Mouse (Mus musculus) cerebellum, adult 2 months (tissue): ENCODE measurements around the gene Camk1g. TPM values are rescaled to one million over a fixed set of nuclear protein-coding genes. Genes with fewer than 3 reads are reported as not detected.

Source experiments
- DNase-seq, 2 experiments: peaks; one replicate each; pipeline ENCODE4 v3.0.0; 2021
- H3K27ac ChIP-seq: fragments of 200-500 bp; 2 replicates; pipeline ENCODE4 v1.5.1; 2012; ENCODE audit warnings: low read length, control low read depth, inconsistent platforms; ENCODE audit not compliant: insufficient read depth
- H3K27me3 ChIP-seq: fragments of 200-500 bp; 2 replicates; pipeline ENCODE4 v1.6.1; 2012; ENCODE audit warnings: inconsistent platforms, mild to moderate bottlenecking, low read length, moderate library complexity; ENCODE audit not compliant: control insufficient read depth, insufficient read depth
- H3K4me1 ChIP-seq: fragments of 200-500 bp; 2 replicates; pipeline ENCODE4 v1.6.1; 2011; ENCODE audit warnings: low read length; ENCODE audit not compliant: control insufficient read depth, insufficient read depth
- H3K4me3 ChIP-seq: fragments of 200-500 bp; replicated peaks from 2 replicates; pipeline ENCODE3; 2011; ENCODE audit warnings: mild to moderate bottlenecking, low read depth, low read length, control low read depth; ENCODE audit not compliant: insufficient read depth
- CTCF ChIP-seq: fragments of 200-500 bp; IDR thresholded peaks from 2 replicates; pipeline ENCODE4 v1.5.1; 2011; ENCODE audit warnings: low read depth, mild to moderate bottlenecking, control low read depth, low read length, moderate library complexity, borderline replicate concordance; ENCODE audit not compliant: insufficient read depth
- POLR2A ChIP-seq: fragments of 200-500 bp; IDR thresholded peaks from 2 replicates; pipeline ENCODE4 v1.6.1; 2011; ENCODE audit warnings: low read length, control low read depth, borderline replicate concordance; ENCODE audit not compliant: insufficient read depth
- WGBS: fragments of 180-500 bp; shearing (Covaris S2); methylation state at CpG from one replicate; pipeline ENCODE4 v1.1.7; 2018; 5-methylcytosine and 5-hydroxymethylcytosine counted together
- polyA plus RNA-seq: library from polyadenylated mRNA; depleted of rRNA; stranded (reverse); fragments of >200 nt; gene quantifications from 2 replicates; pipeline ENCODE4 v1.2.3, GENCODE M21; 2012

Camk1g gene
- polyA plus RNA-seq, 1 experiment: 23.4 TPM

DNA sequence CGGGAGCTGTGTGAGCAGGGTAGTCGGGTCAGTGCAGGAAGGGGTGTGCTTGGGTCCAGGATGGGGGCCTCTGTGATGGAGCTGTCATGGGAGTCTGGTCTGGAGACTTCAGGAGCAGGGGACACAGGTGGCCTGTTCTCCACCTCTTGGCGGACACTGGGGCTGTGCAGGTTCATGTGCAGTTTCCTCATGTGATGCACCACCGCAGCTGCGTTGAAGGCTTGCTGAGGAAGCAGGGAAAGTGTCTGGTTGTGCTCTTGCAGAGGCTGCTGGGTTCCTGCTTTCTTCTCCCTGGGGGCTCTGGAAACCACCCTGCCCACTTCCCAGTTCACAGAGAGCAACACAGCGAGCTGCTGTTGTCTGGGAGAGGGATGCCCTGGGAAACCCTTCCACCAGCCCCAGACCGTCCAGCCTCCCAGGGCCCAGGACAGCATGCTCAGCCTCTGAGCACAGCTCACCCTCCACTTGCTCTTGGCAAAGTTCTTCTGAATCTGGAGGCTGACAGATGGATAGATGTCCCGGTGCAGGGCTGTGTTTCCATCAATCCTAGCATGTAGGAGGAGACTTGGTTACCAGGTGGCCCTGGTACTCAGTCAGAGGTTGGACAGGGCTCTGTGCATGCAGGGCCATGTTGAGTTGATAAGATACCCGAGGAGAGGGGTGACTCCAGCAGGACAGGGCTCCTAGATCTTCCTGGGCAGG, 21.7 kb downstream of the Camk1g start:
- 61% methylated on average over 9 of the region's 9 CpGs for WGBS
- Histone ChIP-seq H3K4me3 (no peak overlapping the region), H3K27ac (0 out of 2 replicates have a peak overlapping the region, but pooled peaks have one; percentile 15), H3K4me1 (peaks cover 37% of the 10 kb centered on the region), H3K27me3 (no peaks in the 10 kb centered on the region)
- peak; percentile 66 to 83 for DNase-seq
- TF ChIP-seq POLR2A (no peak), CTCF (no peak)

DNA sequence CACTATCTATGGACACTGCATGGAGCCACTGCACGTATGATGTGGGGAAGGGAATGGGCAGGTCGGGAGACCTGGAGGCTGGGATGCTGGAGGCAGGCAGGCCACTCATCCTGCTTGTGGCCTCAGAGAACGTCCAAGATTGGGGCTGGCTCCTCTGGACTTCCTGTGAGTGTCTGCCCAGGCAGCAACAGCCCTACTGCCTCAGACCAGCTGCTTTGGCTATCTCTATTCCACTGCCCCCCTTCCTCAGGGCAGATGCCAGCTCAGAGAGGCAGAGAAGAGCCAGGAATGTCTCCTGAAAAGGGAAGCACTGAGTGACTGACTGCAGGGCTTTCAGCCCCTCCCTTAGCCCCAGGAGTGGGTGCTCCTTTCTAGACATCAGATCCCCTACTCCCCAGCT, 23.2 kb downstream of the Camk1g start:
- 67% methylated on average over 3 of the region's 3 CpGs for WGBS
- Histone ChIP-seq H3K4me3 (no peak overlapping the region), H3K27ac (no peak overlapping the region), H3K4me1 (peaks cover 49% of the 10 kb centered on the region), H3K27me3 (no peaks in the 10 kb centered on the region)
- no peak for TF ChIP-seq CTCF
- TF ChIP-seq POLR2A: no peak
- no peak for DNase-seq

DNA sequence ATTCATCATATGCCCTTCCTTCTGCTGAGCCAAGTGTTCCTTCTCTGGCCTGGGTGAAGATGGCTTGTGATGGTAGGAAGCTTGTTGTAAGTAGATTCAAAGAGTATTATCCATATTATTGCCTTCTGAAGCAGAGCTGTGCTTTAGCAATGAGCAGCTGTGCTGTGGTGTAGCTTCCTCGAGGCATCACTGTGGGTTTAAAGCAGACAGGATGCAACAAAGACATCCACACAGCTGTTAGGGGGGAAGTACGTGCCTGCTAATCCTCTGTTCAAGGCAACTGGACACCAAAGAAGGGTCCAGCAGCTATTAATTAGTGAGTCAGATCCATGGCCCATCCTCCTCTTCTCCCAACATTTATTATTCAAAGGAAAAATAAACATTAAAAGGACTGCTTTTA, 25.1 kb downstream of the Camk1g start:
- H3K4me3 ChIP-seq: no peak overlapping the region
- DNase-seq: no peak
- peaks cover 43% of the 10 kb centered on the region for H3K4me1 ChIP-seq
- no peak for TF ChIP-seq POLR2A
- no peak for TF ChIP-seq CTCF
- no peak overlapping the region for H3K27ac ChIP-seq
- no peaks in the 10 kb centered on the region for H3K27me3 ChIP-seq
- 89% methylated on average over 2 of the region's 2 CpGs for WGBS

DNA sequence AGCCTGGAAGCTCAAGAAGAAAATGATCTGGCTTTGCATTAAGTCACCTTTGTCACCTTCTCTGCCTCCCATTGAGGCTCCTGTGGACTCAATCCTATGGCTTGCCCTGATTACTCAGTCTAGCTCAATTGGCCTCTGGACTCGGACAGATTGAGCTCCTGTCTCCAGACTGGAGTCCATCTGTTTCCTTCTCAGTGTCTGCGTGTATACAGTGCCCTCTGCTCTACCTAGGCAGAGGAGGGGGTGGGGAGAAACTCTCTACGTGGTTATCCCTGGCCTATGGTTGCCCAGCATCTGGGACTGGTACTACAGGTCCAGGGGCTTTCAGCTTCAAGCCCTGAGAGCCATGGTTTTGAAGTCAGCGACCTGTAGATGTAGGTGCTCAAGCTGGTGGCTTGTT, 26.2 kb downstream of the Camk1g start:
- TF ChIP-seq CTCF (no peak), POLR2A (no peak)
- 33% methylated on average over 4 of the region's 4 CpGs for WGBS
- Histone ChIP-seq H3K4me1 (peaks cover 37% of the 10 kb centered on the region), H3K27ac (no peak overlapping the region), H3K4me3 (no peak overlapping the region), H3K27me3 (no peaks in the 10 kb centered on the region)
- peak; percentile 76 to 91 for DNase-seq

DNA sequence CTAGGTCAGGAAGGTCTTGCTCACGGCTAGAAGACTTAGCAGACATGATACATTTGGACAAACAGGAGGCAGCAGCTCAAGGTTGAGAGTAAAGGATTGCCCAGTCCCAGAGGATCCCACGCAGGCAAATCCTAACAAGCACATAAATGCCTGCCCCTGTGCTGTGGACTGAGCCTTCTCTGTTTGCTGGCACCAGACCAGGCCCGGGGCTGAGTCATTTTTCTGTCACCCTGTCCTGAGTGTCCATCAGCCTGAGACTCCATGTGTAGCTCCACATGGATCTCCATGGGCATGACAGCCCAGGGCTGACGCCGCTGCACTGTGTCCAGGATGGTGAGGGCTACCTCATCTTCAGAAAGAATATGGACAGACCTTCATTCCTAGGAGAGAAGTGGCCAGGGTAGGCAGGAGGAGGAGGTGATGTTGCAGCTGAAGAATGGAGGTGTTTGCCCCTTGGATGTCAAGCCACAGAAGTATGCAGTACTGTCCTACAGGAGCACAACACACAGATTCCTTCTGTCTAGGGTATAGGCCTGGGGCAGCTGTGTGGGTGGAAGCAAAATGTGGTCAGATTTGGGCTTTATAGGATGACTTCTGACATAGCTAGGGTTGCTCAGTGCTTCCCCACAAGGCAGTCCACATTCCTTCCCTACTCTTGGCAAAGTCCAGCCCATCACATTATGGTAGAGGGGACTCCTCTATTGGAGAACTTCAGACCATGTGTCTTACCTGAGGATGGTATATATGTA, 27.7 kb downstream of the Camk1g start:
- no peak overlapping the region for H3K4me3 ChIP-seq
- 76% methylated on average over 5 of the region's 5 CpGs for WGBS
- no peak for TF ChIP-seq CTCF
- TF ChIP-seq POLR2A: no peak

DNA sequence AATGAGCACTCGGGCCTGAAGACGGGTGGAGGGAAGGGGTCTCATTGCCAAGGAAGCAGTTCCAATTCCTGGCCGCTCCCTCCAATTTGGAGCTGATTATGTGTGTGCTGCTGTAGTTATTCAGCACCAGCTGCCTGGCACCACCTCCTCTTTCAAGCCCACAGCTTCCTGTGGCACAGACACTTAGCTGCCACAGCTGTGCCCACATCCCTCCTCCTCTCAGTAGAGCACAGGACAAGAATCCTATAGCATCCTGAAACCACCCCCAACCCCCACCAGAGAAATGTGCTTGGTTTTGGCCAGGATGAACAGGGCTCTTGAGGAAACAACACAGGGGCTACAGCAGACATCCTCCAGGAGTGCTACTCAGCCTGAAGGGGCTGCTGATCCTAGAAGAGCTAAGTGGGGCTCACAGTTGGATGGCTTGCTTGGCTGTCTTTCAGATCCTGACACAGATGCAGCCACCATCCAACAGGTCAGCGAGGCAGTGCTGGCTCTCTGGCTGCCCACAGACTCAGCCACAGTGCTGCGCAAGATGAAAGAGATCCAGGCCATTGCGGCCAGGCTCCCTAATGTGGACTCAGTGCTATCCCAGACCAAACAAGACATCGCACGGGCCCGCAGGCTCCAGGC, 31.6 kb downstream of the Camk1g start:
- peak in 1 of 2 experiments; percentile 18 for DNase-seq
- peaks cover 42% of the 10 kb centered on the region for H3K4me1 ChIP-seq
- 70% methylated on average over 9 of the region's 9 CpGs for WGBS
- H3K4me3 ChIP-seq: no peak overlapping the region
- no peak overlapping the region for H3K27ac ChIP-seq
- H3K27me3 ChIP-seq: no peaks in the 10 kb centered on the region
- no peak for TF ChIP-seq CTCF
- TF ChIP-seq POLR2A: no peak

More for the DNA sequence above, 27.7 kb downstream of the Camk1g start:
- peak; percentile 62 to 66 for DNase-seq
- Histone ChIP-seq H3K27ac (no peak overlapping the region), H3K4me1 (peaks cover 28% of the 10 kb centered on the region), H3K27me3 (no peaks in the 10 kb centered on the region)

DNA sequence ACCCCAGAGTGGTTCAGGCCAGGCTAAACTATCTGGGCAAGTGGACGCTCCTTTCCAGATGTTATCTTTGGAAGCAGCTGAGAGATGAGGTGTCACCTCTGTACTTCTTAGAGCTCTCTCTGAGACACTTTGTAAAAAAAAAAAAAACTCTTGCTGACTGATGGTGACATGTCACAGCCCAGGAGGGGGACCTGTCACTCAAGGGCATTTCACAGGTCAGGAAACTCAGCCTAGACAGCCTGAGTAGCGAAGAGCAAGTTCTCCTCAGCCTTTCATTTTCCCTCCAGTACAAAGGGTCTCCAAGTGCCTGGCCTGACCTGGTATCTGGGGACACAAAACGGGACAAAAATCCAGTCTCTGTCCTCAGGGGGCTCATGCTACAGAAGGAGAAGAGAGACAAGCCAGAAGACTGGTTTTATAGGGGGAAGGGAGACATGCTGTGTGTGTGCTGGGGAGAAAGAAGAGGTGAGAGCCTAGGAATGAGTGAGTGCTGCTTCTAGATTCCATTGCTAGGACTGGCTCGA, 32.2 kb downstream of the Camk1g start:
- Histone ChIP-seq H3K4me1 (peaks cover 38% of the 10 kb centered on the region), H3K27me3 (no peaks in the 10 kb centered on the region), H3K27ac (no peak overlapping the region), H3K4me3 (no peak overlapping the region)
- TF ChIP-seq CTCF (no peak), POLR2A (no peak)
- 90% methylated on average over 4 of the region's 4 CpGs for WGBS
- DNase-seq: no peak

DNA sequence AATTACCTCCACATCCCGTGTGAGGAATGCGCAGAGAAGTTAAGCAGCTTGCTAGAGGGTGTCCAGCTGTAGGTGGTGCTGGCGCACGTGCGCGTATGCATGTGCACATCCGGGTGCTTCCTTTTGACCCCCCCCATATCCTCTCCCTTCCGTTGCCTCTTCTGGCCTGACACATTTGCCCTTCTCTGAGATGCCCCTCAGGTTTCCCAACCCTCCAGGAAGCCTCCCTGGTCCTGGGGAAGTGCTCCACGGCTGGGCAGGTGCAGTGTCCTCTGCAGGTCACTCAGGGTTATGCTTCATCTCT, 33.1 kb downstream of the Camk1g start:
- 87% methylated on average over 9 of the region's 9 CpGs for WGBS
- Histone ChIP-seq H3K27ac (no peak overlapping the region), H3K4me3 (no peak overlapping the region), H3K27me3 (no peaks in the 10 kb centered on the region), H3K4me1 (peaks cover 38% of the 10 kb centered on the region)
- no peak for DNase-seq
- TF ChIP-seq CTCF: no peak
- no peak for TF ChIP-seq POLR2A
